Mouse (Mus musculus) cortical plate, adult 2 months (tissue): ENCODE data around the gene Ccdc174.

ENCODE experiments used
- CTCF ChIP-seq: fragments of 200-500 bp; IDR thresholded peaks from 2 replicates; pipeline ENCODE4 v1.5.1; 2011; ENCODE audit warnings: mild to moderate bottlenecking, control low read depth, low read length; ENCODE audit not compliant: insufficient read depth; ENCODE audit errors: extremely low read depth
- POLR2A ChIP-seq: fragments of 200-500 bp; IDR thresholded peaks from 2 replicates; pipeline ENCODE4 v1.6.1; 2011; ENCODE audit warnings: mild to moderate bottlenecking, low read length, control low read depth; ENCODE audit not compliant: insufficient read depth; ENCODE audit errors: extremely low read depth

DNA sequence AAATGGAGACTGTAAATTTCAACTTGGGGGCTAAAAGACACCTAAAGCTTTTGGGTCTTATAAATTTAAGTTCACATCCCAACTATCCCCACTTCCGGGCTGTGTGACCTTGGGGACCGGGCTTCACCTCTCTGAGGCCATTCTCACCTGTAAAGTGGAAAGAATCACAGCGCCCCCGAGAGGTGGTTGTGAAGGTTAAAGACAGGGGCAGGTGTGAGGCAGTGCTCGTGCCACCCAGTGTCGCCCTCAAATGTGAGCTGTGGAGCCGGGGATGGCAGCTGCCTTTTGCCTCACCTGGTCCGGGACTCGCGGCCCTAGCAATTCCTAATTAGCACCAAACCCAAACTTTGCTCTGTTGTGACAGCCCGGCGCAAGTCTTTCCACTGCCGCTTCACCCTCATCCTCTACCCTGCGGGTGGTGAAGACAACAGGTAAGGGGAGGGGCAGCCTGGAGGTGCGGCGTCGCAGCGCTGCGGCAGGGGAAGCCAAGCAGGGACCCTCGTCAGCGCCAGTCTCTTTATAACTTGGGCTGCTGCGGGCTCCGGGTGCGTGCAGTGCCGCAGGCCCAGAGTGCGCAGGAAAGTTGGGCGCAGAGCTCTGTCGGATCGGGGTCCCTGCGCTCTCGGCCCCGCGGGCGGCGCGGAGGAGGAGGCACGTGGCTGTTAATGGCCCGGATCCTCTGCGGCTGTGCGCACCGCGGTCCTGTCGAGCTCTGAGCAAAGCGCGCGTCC is 34.8 kb upstream of the Ccdc174 start:
- no peak for TF ChIP-seq CTCF
- TF ChIP-seq POLR2A, result no peak
